In genomic region chr2:74894061-74894460, GRCm38 (mm10) we compare ENCODE assay signal across 21 mouse cellular contexts.
DNase-seq lines count a peak whose midpoint lies in the region; ATAC-seq and TF ChIP-seq lines count a peak whose summit lies in the region.
"Had no signal": no experiment of that assay in that cellular context is flagged by ENCODE, and none has a peak within 500 bp of the region (broad histone marks: within the 10 kb centered on the region; RNA-seq: fewer than 3 reads in every experiment).

No protein-coding gene starts in this region.

- H3K9ac ChIP-seq in embryonic facial prominence, embryonic 11.5 days (replicated peaks; ENCODE audit: low read length), result no peak overlapping the region
- H3K9ac ChIP-seq in lung, postnatal 0 days (replicated peaks; ENCODE audit: low read depth), result no peak overlapping the region
- H3K9ac ChIP-seq: heart, embryonic 13.5 days; hindbrain, embryonic 15.5 days had no signal

- no peak overlapping the region for H3K4me3 ChIP-seq in embryonic facial prominence, embryonic 11.5 days (ENCODE audit: low read depth, low read length)
- H3K4me3 ChIP-seq in embryonic facial prominence, embryonic 10.5 days, result no peak overlapping the region
- H3K4me3 ChIP-seq in lung, postnatal 0 days (ENCODE audit: low read depth, low read length), result no peak overlapping the region
- no peak overlapping the region for H3K4me3 ChIP-seq in embryonic fibroblast, embryonic 13.5 days (ENCODE audit: insufficient read depth, low read length)
- H3K4me3 ChIP-seq: erythroblast, embryonic 14.5 days; forebrain, embryonic 10.5 days; heart, embryonic 13.5 days; hindbrain, embryonic 15.5 days had no signal

- no peaks in the 10 kb centered on the region for H3K4me1 ChIP-seq in embryonic facial prominence, embryonic 11.5 days (ENCODE audit: control insufficient read depth, insufficient read depth, low read length)
- peaks cover 4% of the 10 kb centered on the region for H3K4me1 ChIP-seq in embryonic facial prominence, embryonic 10.5 days
- H3K4me1 ChIP-seq in lung, postnatal 0 days (ENCODE audit: insufficient read depth, low read depth, low read length), result no peaks in the 10 kb centered on the region
- peaks cover 6% of the 10 kb centered on the region for H3K4me1 ChIP-seq in embryonic fibroblast, embryonic 13.5 days (ENCODE audit: control insufficient read depth, insufficient read depth, low read length)
- H3K4me1 ChIP-seq: heart, embryonic 13.5 days; hindbrain, embryonic 15.5 days had no signal

- TF ChIP-seq EP300 in lung, postnatal 0 days (IDR thresholded peaks at IDR 0.05), result no peak

- no peak for TF ChIP-seq POLR2A in embryonic fibroblast, embryonic 13.5 days (IDR thresholded peaks at IDR 0.05; ENCODE audit: low read depth, low read length)

- no peaks in the 10 kb centered on the region for H3K27me3 ChIP-seq in embryonic facial prominence, embryonic 11.5 days (ENCODE audit: control insufficient read depth, insufficient read depth, low read length)
- H3K27me3 ChIP-seq in embryonic facial prominence, embryonic 10.5 days (replicated peaks; ENCODE audit: low read depth, poor library complexity, severe bottlenecking), result no peaks in the 10 kb centered on the region
- H3K27me3 ChIP-seq in lung, postnatal 0 days (replicated peaks; ENCODE audit: insufficient read depth, low read length), result no peaks in the 10 kb centered on the region
- H3K27me3 ChIP-seq: CH12.LX; heart, embryonic 13.5 days; hindbrain, embryonic 15.5 days had no signal

- ATAC-seq in embryonic facial prominence, embryonic 11.5 days (replicated peaks; ENCODE audit: insufficient number of reproducible peaks, low FRiP score, low TSS enrichment, low read depth), result no peak
- no peak for ATAC-seq in lung, postnatal 0 days
- ATAC-seq: forebrain, embryonic 14.5 days; inflammation-experienced regulatory T-cells, adult 6 months had no signal

- TF ChIP-seq CTCF in lung, postnatal 0 days (IDR thresholded peaks at IDR 0.05), result no peak
- TF ChIP-seq CTCF in embryonic fibroblast, embryonic 13.5 days (IDR thresholded peaks at IDR 0.05; ENCODE audit: borderline replicate concordance, insufficient read depth, low read length), result no peak

- WGBS in embryonic facial prominence, embryonic 11.5 days, result 42% methylated on average over 2 of the region's 2 CpGs
- 68% methylated on average over 2 of the region's 2 CpGs for WGBS in embryonic facial prominence, embryonic 10.5 days
- WGBS in lung, postnatal 0 days, result 52% methylated on average over 2 of the region's 2 CpGs

- peak; percentile 64 for DNase-seq in embryonic facial prominence, embryonic 11.5 days (ENCODE audit: low spot score)
- DNase-seq in embryonic facial prominence, embryonic 10.5 days (ENCODE audit: low spot score), result no peak
- DNase-seq in lung, postnatal 0 days (ENCODE audit: low spot score), result peak; percentile 29
- DNase-seq in lung, postnatal 36 days, result no peak
- DNase-seq in spleen, postnatal 10 days (ENCODE audit: low spot score in 2 of 2), result no peak
- no peak for DNase-seq in adrenal gland, postnatal 4 days (ENCODE audit: low spot score in 2 of 2)
- no peak for DNase-seq in urinary bladder, postnatal 10 days (ENCODE audit: low spot score)
- DNase-seq: adrenal gland, postnatal 25 days; cerebellum, adult 2 months; cerebellum, postnatal 14 days; gastrocnemius, postnatal 36 days; heart, adult 11 months; heart, postnatal 36 days had no signal

- H3K36me3 ChIP-seq in embryonic facial prominence, embryonic 11.5 days (replicated peaks; ENCODE audit: control insufficient read depth, insufficient read depth, low read depth, low read length), result no peaks in the 10 kb centered on the region
- H3K36me3 ChIP-seq in embryonic facial prominence, embryonic 10.5 days (replicated peaks), result no peaks in the 10 kb centered on the region
- H3K36me3 ChIP-seq in lung, postnatal 0 days (ENCODE audit: insufficient read depth, low read length), result no peaks in the 10 kb centered on the region
- H3K36me3 ChIP-seq: forebrain, embryonic 10.5 days; heart, embryonic 13.5 days; hindbrain, embryonic 15.5 days had no signal

- H3K27ac ChIP-seq in embryonic facial prominence, embryonic 11.5 days (replicated peaks; ENCODE audit: low read depth, low read length), result no peak overlapping the region
- H3K27ac ChIP-seq in embryonic facial prominence, embryonic 10.5 days (replicated peaks), result no peak overlapping the region
- no peak overlapping the region for H3K27ac ChIP-seq in lung, postnatal 0 days (ENCODE audit: low read length)
- peak overlapping the region; percentile 93 for H3K27ac ChIP-seq in embryonic fibroblast, embryonic 13.5 days (ENCODE audit: insufficient read depth, low read length)
- H3K27ac ChIP-seq: forebrain, embryonic 10.5 days; heart, embryonic 13.5 days; hindbrain, embryonic 15.5 days had no signal

- H3K4me2 ChIP-seq in embryonic facial prominence, embryonic 11.5 days (ENCODE audit: low read depth, low read length), result no peak overlapping the region
- no peak overlapping the region for H3K4me2 ChIP-seq in lung, postnatal 0 days (replicated peaks; ENCODE audit: low read depth, low read length)
- H3K4me2 ChIP-seq: heart, embryonic 13.5 days; hindbrain, embryonic 15.5 days had no signal

- no peaks in the 10 kb centered on the region for H3K9me3 ChIP-seq in embryonic facial prominence, embryonic 11.5 days (replicated peaks; ENCODE audit: control insufficient read depth, low read length)
- H3K9me3 ChIP-seq in embryonic facial prominence, embryonic 10.5 days, result no peaks in the 10 kb centered on the region
- no peaks in the 10 kb centered on the region for H3K9me3 ChIP-seq in lung, postnatal 0 days (ENCODE audit: low read length)
- H3K9me3 ChIP-seq: forebrain, embryonic 10.5 days; heart, embryonic 13.5 days; hindbrain, embryonic 15.5 days had no signal

Comparison
In these comparisons a context has a peak if more than half of its experiments do, and no peak if none do; other contexts are left out.
1. DNase-seq: peak in embryonic facial prominence, embryonic 11.5 days (single experiment) and lung, postnatal 0 days (single experiment); none in embryonic facial prominence, embryonic 10.5 days (single experiment), lung, postnatal 36 days (single experiment), spleen, postnatal 10 days (0 of 2), adrenal gland, postnatal 4 days (0 of 2) and urinary bladder, postnatal 10 days (single experiment).